19 mouse cellular contexts compared by ENCODE assay signal in genomic region chr2:104988974-104989373, GRCm38 (mm10).
"Had no signal": no experiment of that assay in that cellular context is flagged by ENCODE, and none has a peak within 500 bp of the region (broad histone marks: within the 10 kb centered on the region; RNA-seq: fewer than 3 reads in every experiment).

No protein-coding gene starts in this region.

- H3K4me2 ChIP-seq: limb, embryonic 12.5 days; limb, embryonic 15.5 days; liver, embryonic 11.5 days; lung, embryonic 14.5 days; midbrain, embryonic 12.5 days; midbrain, embryonic 15.5 days; neural tube, embryonic 13.5 days had no signal

- DNase-seq: layer of hippocampus, adult 9-11 months; liver, postnatal 0 days; lung, embryonic 14.5 days; thymus, adult 2 months; thymus, postnatal 14 days; thymus, postnatal 4 days had no signal

- H3K36me3 ChIP-seq: limb, embryonic 12.5 days; midbrain, embryonic 12.5 days; midbrain, embryonic 15.5 days; neural tube, embryonic 13.5 days had no signal

- H3K27ac ChIP-seq: layer of hippocampus, adult 2 months; limb, embryonic 12.5 days; limb, embryonic 15.5 days; liver, embryonic 14.5 days; macrophage; midbrain, embryonic 12.5 days; midbrain, embryonic 15.5 days; neural tube, embryonic 13.5 days; stomach, postnatal 0 days had no signal

- H3K9ac ChIP-seq: limb, embryonic 12.5 days; limb, embryonic 15.5 days; liver, embryonic 14.5 days; liver, postnatal 0 days; lung, embryonic 14.5 days; midbrain, embryonic 12.5 days; midbrain, embryonic 15.5 days; neural tube, embryonic 13.5 days had no signal

- H3K4me3 ChIP-seq: layer of hippocampus, adult 2 months; limb, embryonic 12.5 days; limb, embryonic 15.5 days; midbrain, embryonic 12.5 days; midbrain, embryonic 15.5 days; myocyte; neural tube, embryonic 13.5 days had no signal

- H3K4me1 ChIP-seq: limb, embryonic 12.5 days; limb, embryonic 15.5 days; midbrain, embryonic 12.5 days; midbrain, embryonic 15.5 days; neural tube, embryonic 13.5 days had no signal

- H3K9me3 ChIP-seq: limb, embryonic 12.5 days; limb, embryonic 15.5 days; midbrain, embryonic 12.5 days; midbrain, embryonic 15.5 days; neural tube, embryonic 13.5 days had no signal

- H3K27me3 ChIP-seq: limb, embryonic 12.5 days; limb, embryonic 15.5 days; midbrain, embryonic 12.5 days; midbrain, embryonic 15.5 days; neural tube, embryonic 13.5 days had no signal

- ATAC-seq: intestine, embryonic 16.5 days; liver, postnatal 0 days; lung, postnatal 0 days; midbrain, embryonic 15.5 days had no signal
